Mouse (Mus musculus): ENCODE measurements around the gene Slc24a3.

Gene Slc24a3

DNA sequence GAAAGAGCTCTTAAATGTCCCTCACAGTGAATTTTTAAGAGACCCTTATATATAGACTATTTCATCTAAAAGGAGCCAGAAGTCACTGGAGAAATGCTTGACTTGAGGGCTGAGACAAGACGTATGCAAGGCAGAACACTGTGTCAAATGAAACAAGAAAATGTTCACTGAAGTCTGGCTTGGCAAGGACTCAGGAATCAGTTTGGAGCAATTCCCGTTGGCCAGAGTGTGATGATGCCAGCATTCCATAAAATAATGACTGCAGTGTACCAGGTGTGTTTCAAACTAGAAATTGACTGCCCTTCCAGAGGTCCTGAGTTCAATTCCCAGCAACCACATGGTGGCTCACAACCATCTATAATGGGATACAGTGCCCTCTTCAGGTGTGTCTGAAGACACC is 196.1 kb downstream of the Slc24a3 start:
- DNase-seq (ENCODE audit: low read depth, low spot score): peak; percentile 9

DNA sequence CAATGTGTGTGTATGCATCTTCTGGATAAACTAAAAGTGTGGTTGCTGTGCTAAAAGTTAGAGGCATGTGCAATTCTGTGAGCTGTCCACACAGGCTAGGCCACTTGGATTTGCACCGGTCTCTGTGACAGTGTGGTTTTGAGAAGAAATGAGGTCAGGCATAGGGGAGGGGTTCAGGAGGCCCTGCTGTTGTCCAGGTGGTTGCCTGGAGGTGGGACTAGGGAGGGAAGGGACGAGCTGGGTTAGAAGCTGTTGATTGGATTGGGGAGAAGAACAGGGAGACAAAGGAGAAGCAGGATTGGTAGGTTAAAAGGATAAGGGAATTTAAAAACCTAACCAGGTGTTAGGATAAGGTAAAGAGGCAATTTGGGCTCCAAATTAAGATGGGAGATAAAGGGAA is 201.1 kb downstream of the Slc24a3 start:
- no peak for DNase-seq (ENCODE audit: low read depth, low spot score)

DNA sequence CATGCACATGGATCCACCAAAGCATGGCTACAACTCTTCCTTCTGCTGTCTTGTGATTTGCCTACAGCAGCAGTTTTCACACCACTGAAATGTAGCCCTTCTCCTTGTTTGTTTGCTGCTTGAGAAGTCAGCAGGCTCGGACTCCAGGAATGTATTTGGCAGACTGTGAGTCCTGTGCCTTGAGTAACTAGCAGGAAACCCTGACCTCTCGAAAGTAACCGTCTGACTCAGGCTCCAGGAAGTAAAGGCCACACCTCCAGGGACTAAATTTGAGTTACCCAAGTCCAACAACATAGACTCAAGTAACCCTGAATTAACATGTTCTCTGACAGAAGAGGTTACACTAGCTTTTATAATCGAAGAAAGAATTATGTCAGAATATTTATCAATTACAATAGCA is 203.2 kb downstream of the Slc24a3 start:
- peak; percentile 61 for DNase-seq (ENCODE audit: low read depth, low spot score)

DNA sequence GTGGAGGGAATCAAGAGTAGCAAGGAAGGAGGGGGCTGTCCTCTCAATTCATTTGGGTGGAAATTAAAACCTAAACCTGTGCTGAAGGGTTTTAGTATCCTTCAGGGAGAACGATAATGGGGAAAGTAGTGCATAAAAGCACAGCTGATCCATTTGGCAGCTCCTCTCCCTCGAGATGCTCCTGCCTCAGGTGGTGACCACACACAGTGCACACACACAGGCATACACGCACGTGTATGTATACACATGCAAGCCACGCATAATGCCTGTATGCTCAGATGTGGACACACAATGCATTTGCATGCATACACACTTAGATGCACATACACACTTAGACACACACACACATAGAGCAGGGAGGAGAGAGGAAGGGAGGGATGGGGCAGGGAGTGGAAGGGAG is 206.2 kb downstream of the Slc24a3 start:
- DNase-seq (ENCODE audit: low read depth, low spot score): no peak

DNA sequence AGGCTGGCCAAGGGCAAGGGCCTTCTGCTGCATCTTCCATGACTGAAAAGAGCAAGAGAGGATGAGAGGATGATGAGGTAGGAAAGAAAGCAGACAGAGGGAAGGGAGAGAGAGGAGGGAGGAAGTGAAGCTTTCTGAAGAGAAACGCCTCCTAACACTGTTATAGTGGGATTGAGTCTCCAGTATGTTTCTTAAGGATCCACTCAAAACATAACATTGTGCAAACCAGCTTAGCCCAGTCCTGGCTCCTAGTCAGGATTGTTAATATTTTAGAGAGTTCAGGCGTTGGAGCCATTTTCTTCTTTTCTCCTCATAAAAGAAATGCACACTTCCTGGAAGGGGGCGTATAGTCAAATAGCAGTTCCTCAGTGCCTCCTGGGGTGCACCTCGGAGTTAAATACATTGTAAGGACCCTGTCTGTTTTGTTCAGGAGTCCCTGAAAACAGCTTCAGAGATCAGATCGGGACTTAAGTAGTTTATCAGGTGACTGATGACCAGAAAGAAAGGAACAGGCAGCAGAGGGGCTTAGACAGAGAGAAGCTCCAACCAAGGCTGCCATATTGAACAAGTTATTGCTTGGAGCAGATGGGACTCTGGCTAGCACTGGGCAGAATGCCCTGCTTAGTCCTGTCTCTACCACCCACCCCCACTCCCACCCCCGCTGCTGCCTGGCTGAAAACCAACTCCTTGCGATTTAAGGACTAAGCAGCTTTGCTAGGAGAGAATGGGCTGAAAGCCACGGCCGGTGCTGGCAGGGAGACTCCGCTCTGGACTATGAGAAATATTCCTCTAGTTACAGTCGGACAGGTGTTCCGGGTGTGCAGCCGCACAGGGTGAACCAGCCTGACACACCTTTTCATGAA is 215.6 kb downstream of the Slc24a3 start:
- no peak for DNase-seq (ENCODE audit: low read depth, low spot score)

DNA sequence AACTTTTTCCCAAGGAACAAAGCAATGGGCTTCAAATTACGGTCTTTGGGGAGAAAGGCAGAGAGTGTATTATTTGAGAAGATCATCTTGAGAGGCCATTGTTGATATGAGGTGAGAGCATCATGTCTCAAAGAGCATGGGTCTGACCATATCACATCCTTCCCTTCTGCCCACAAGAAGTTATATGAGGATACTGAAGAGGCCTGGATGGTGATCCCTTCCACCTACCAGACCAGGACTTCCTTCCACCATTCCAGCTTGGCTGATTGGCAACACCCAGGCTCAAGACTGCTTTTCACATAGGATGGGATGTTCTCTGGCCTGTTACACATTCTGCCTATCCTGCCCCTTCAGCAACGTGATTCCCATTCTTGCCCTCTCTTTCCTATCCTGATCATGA is 216.7 kb downstream of the Slc24a3 start:
- DNase-seq (ENCODE audit: low read depth, low spot score): no peak

DNA sequence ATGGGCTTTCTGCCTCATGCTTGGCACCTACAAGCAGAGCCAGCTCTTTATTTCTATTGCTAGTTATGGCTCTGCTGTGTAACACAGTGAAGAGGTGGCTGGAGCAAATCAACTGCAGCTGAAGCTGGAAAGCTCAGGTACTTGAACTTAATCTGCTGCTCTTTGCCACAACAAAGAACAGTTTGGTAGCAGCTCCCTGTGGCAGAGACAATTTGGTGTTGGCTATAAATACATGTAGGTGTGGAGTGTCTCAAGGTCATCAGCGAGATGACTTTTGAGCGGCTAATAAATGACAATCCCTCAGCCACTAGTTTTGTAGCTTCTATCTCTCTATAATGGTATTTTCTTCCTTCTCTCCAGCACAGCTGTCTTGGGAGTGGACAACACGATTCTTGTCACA is 217.7 kb downstream of the Slc24a3 start:
- DNase-seq (ENCODE audit: low read depth, low spot score): no peak

DNA sequence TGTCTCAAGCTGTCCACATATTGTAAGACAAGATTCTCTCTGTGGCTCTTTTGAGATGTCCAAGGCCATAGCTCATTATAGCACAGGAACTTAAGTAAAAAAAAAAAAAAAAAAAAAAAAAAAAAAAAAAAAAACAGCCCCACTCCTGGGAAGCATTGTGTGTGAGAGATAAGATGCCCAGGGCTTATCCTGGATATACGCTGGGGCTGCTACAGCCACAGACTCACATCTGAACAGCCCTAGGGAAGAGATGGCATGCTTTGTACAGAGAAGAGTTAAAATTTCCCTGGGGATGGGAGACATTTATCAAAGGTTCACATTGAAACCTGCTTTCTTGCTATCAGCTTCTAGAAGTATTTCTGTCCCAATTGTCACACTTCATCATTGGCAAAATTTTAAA is 218.2 kb downstream of the Slc24a3 start:
- no peak for DNase-seq (ENCODE audit: low read depth, low spot score)

DNA sequence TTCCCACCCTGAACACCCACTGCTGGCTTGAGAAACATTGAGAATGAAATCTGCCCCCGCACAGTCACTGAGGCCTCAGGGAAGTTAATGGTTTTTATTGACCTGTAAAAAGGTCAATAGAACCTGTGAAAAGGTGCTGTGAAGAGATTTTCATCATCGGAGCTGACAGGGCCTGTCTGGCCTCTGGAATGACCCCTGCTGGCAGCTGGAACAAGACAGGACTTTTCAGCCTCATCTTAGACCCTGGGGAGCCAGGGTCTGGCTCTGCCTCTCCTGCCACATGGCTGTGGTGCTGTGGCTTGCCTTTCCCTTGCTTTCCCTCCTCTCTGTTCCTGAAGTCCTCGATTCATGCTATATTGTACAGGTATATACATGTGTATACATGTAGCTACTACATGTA is 228.2 kb downstream of the Slc24a3 start:
- no peak for DNase-seq (ENCODE audit: low read depth, low spot score)

DNA sequence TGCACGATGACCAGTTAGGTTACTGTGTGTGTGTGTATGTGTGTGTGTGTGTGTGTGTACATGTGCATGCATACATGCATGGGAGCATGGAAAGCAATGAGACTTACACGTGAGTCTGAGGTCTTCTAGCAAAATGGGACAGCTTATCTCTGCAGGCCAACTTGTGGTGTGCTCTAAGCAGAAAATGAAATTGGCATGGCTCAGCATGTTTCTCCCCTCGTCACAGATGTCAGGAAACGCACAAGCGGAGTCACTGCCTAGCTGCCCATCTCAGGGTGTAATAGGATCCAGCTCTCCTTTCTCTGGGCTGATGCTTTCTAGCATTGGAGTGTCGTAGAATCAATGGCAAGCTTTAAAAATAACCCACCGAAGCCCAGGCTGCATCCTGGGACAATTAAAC is 229.0 kb downstream of the Slc24a3 start:
- DNase-seq (ENCODE audit: low read depth, low spot score): no peak

DNA sequence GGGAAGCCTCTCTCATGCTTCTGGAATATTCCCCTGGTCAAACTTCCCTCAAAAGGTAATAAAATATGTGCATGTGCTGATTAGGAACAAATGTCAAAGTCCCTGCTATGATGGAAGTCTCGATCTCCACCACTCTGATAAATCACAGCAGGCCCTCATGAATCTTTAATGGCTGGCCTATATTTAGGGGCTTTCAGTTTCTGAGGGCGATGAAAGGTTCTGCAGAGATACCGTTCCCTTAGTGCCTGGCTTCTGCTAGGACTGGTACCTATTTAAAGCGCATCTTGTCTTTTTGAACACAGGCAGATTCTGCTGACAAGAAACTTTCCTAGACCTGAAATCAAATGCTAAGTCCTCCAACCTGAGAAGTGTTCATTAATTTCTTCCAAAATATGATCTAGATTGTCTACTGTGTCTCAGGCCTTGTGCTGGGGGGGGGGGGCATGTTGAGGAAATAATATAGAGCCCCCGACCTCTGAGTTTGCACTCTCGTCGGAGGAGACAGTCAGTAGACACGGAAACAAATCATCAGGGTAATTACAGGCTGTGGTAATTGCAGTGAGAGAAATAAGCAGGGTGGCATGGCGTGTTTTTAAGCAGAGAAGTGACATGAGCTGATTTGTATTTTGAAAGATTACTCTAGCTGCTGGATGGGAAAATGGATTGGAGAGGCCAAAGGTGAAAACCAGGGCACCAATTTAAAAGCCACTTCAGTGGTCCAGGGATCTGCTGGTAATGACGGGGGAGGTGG is 230.1 kb downstream of the Slc24a3 start:
- DNase-seq (ENCODE audit: low read depth, low spot score): no peak

DNA sequence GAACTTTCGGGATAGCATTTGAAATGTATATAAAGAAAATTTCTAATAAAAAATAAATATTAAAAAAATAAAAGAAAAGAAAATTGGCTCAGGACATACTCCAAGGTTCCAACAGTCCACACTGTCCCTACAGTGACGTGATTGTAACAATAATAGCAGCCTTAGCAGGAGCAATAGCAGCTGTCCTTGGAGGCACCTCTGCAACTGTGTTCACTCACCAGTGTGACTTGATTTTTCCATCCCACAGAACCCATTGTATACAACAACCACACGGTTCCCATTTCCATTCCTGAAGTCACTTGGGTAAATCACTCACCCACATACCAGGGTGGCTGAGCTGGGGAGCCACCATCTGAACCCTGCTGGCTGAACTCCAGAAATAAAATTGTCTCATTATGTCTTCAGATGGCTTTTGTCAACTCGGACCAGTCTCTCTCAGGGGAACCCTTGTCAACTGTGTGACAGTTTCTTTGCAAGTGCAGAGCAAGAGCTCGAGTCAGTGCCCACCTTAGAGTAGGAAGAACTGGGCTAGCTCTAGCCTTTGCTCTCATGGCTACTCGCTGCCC is 233.8 kb downstream of the Slc24a3 start:
- DNase-seq (ENCODE audit: low read depth, low spot score): no peak

DNA sequence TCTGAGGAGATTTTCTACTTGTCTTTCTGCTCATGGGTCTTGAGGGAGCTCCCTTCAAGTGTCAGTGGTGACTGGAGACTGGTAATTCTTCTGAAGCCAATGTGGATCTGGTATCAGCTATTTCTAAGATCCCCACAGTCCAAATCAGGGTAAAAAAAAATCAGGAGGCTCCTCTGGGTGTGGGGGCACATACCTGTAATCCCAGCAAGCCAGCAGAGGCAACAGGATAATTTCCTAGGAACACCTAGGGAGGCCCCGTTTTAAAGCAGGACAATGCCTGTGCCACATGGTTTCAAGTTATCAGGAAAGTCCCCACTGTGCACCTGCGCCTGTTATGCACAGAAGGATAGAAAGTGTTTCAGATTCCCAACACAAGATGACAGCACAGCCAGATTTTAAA is 234.4 kb downstream of the Slc24a3 start:
- no peak for DNase-seq (ENCODE audit: low read depth, low spot score)

DNA sequence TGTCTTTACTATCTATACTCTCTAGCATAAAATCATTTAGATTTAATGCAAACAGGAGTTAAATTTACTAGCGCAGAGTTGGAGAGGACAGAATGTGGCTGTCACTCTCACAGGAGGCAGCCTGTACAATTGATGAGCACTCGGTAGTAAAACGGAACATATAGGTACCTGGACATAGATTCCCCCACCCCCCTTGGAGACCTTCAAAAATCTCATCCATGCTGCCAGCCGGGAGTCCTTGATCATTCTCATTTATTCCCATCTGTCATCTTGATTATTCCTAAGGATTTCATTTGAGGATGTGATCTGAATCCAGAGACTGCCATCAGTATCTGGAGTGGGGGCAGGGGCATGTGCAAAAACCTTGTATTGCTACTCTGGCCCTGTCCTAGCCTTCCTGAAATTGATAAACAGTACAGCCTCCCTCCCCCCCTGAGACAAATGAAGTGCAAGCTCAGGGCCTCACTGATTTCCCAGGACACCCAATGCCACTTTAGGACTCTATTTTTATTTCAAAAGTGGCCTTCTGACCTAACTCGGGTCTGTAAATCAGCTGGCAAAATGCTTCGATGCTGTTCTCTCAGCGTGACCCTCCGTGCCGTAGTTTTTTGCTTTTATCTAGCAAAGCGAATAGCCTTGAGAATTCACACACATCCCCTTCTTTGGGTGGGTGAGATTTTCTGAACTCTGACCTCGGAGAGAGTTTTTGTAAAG is 237.4 kb downstream of the Slc24a3 start:
- no peak for DNase-seq (ENCODE audit: low read depth, low spot score)

DNA sequence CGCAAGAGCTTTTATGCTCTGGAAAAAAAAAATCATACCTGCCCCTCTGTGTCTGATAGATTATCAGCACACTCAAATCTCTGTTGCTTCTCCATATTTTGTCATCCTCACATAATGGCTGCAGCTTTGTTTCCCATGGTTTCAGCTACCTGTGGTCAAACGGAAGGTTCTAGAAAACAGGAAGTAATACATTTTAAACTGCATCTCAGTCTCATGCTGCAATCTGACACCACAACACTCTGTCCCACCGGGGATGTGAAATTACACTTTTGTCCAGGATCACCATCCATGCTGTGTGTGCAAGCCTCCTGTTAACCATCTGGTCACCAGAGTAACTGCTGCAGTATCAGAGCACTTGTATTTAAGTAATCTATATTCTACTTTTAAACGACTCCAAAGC is 238.2 kb downstream of the Slc24a3 start:
- DNase-seq (ENCODE audit: low read depth, low spot score): no peak

DNA sequence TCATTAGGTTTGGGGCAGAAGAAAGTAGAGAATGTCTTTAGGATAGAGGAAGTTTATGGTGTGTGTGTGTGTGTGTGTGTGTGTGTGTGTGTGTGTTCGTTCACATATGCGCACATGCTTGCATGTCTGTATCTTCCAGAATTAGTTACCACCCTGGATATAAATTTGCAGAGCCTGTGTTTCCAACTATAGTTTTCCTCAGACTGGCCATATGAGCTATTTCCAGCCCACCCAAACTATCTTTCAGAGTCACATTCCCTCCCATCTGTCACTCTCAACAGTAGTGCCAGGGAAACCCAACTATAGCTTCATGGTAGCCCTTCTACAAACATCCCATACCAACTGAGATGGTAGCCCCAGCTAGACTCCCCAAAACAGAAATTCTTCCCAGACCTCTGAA is 250.2 kb downstream of the Slc24a3 start:
- no peak for DNase-seq (ENCODE audit: low read depth, low spot score)

DNA sequence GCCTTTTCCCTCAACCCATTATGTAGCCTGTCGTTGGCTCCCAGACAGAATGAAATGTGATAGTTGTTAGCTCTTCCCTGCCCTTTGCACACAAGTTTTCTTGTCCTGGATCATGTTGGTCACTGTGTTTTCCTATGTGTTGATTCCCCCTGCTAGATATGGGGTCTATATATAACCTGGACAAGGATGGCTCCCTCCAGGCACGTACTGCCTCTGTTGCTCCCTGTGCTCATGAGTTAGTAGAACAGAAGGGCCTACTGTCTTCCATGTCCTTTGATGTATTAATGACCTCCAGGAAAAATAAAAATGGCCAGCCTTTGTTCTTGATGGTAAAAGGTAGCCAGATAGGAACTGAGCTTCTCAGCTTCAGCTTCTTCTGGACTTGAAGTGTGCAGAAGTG is 251.5 kb downstream of the Slc24a3 start:
- no peak for DNase-seq (ENCODE audit: low read depth, low spot score)

DNA sequence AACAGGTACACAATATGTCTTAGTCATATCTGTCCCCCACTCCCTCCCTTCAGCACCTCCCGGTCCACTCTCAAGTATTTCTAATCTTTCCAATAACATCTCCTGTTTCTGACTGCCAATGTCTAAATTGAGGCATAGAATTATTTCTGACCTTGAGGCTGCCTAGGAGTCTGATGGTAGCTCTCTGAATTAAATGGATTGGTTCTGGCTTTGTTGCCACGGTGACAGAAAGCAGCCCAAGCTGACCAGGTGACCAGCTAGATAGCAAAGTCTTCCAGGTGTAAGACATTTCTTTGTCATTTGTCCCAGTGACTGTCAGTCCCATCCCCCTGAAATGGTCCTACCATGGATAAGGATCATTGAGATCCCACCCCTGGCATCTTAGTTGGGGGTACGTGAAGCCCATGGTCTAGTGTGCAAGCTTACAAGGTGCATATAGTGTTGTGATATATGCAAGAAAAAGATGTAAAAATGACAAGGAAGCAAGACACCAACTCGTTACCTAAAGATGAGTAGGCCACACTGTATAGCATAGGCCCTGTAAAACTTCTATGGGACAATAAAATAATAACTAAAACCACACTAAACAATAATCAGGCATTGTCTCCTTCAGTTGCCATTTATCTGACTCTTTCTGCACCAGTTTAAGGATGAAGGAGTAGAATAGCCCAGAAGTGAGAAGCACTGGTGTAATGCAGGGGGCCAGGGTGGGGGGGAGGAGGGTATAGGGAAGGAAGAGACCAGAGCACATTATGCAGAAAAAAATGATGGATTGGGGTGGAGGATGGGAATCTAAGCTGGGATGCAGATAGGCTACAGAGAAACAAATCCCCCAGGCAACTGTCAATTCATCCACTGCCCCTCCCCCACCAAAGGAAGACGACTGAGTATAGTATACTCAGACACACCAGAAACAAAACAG is 253.7 kb downstream of the Slc24a3 start:
- DNase-seq (ENCODE audit: low read depth, low spot score): no peak

DNA sequence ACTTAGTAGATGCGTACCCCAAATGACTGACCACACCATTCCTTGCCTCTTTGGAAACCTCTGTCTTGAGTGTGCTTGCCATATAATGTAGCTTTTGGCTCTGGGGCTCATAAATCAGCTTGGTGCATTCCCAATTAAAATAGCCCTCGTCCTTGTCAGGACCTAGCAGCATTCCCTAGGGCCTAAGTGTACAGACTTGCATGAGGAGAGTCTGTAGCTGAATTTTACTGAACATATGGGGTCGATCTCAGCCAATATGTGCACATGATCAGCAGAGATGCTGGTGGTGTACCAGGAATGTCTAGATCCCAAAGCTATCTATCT is 254.3 kb downstream of the Slc24a3 start:
- no peak for DNase-seq (ENCODE audit: low read depth, low spot score)

DNA sequence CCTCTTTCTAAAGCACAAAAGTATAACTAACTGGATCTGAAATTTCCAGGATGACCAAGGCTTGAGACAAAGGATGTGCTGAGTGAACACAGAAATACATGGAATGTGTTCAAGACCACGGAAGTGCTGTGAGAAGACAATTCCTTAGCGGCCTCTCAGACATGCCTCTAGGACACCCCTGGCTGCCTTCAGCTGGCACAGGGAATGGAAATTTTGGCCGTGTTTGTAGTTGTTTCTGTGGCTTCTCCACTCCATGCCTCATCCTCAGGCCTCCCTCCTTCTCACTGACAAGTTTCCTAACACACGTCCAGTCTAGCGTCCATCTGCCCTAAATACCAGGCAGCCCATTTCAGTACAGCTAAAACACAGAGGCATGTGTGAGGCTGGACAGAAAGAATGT is 262.4 kb downstream of the Slc24a3 start:
- DNase-seq (ENCODE audit: low read depth, low spot score): no peak

DNA sequence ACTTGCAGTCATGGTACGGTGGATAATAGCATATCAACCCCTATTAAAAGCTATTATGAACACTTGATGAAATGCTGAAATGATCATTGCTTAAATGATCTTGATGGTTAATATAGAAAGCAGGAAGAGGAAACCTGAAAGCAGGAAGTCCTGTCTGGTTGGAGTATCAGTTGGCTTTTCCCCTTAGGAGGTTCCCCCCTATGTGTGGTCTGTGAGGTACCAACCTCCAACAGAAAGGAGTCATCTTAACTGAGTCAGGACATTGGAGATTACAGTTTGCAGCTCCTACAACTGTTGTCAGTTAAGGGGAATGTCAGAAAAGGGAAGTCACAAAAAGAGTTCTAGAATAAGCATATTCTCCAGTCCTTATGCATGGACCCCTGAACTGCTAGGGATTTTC is 266.5 kb downstream of the Slc24a3 start:
- DNase-seq (ENCODE audit: low read depth, low spot score): no peak

All from 3T3-L1 (cell line).